Mouse (Mus musculus) spleen, postnatal 4 days (tissue): Measurements from ENCODE around the gene Golga1.
"Not testable (repeated sequence)": the region's sequence is repeated elsewhere in the genome, so short reads cannot be mapped to it uniquely, and the experiment has no call there.

Experiments
- DNase-seq, 2 experiments: peaks; one replicate each; pipeline ENCODE4 v3.0.0; 2022; ENCODE audit warnings: low spot score in 2 of 2

The Golga1 gene

GRCm38 (mm10) chr2:39065400-39065987 lies at the start of gene Golga1:
Gene Golga1, minus strand, starts transcription at chr2:39065541.
- DNase-seq, result peak; percentile 85 to 93

- no peak for DNase-seq
These were observed 48.8 kb upstream of the Golga1 start for GRCm38 (mm10) chr2:39114093-39114492.

GRCm38 (mm10) chr2:39110514-39110913 lies 45.2 kb upstream of the Golga1 start:
- DNase-seq, result no peak

- DNase-seq, result not testable (repeated sequence)
These were observed 44.4 kb upstream of the Golga1 start for GRCm38 (mm10) chr2:39109712-39110111.

GRCm38 (mm10) chr2:39099951-39100350 lies 34.6 kb upstream of the Golga1 start:
- DNase-seq, result not testable (repeated sequence)

DNA sequence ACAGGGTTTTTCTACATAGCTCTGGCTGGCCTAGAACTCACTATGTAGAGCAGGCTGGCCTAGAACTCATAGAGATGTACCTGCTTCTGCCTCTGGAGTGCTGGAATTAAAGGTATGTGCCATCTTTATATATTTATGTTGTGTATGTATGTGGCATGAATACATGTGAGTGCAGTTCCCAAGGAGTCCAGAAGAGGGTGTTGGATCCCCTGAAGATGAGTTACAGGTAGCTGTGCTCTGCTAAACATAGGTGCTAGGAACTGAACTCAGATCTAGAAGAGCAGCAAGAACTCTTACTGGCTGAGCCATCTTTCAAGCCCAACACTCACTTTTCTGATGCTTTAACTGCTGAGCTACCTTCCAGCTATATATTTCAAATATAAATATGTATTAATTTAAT lies 32.7 kb upstream of the Golga1 start:
- peak in 1 of 2 experiments; percentile 16 for DNase-seq

DNA sequence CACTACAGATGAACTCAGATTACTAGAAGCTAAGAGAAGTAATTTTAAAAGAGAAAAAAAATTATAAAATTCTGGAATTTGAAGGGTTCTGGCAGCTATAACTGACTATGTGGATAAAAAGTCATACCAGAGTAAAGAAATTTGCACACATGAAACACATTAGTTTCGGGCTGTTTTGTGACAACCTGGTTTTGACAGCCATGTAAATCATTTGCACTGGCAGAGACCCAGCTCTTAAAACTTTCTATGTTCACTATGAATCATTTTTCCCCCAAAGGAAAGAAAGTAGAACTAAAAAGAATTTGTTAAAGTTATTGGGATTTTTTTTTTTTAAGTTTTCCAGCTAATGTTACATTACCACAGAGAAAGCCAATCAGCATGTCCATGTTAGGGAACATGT lies 26.6 kb upstream of the Golga1 start:
- DNase-seq, result no peak

GRCm38 (mm10) chr2:39082706-39083105 lies 17.4 kb upstream of the Golga1 start:
- no peak for DNase-seq

GRCm38 (mm10) chr2:39070666-39071065 lies 5.3 kb upstream of the Golga1 start:
- DNase-seq, result no peak

- DNase-seq, result no peak
These were observed 3.8 kb upstream of the Golga1 start for GRCm38 (mm10) chr2:39069096-39069495.

DNA sequence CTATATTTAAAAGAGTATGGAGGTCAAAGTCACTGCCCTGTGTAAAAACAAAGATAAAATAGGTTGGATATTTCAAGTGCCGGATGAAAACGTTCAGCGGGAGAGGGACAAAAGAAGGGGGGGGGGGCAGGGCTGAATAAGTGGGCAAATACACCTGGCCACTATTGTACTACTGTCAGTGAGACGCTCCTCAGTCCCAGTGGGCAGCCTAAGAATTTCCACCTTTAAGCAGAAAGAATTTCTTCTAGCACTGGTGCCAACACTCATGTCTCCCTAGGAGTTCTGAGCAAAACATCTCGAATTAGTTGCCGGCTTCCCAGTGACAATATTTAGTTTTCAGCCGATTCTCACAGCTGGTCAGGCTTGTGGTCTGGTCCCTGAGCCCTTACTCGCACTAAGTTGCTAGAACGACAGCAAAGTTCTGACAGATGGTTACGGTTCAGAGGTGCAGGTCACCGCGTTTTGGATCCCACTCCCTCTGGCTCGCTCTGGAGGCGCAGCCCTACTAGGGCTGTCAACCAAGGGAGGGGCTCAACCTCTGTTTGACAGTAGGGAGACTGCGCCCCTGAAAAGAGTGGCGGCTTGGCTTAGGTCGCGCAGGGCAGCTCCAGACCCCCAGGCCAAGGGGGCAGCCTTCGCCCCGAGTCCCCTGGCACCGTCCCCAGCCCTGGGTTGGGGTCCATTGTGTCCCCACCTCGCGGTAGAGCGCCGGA lies 498 bp downstream of the Golga1 start:
- DNase-seq, result no peak

- no peak for DNase-seq
These were observed 16.8 kb downstream of the Golga1 start for GRCm38 (mm10) chr2:39048515-39048914.

GRCm38 (mm10) chr2:39040215-39040614 lies 25.1 kb downstream of the Golga1 start:
- DNase-seq, result no peak

DNA sequence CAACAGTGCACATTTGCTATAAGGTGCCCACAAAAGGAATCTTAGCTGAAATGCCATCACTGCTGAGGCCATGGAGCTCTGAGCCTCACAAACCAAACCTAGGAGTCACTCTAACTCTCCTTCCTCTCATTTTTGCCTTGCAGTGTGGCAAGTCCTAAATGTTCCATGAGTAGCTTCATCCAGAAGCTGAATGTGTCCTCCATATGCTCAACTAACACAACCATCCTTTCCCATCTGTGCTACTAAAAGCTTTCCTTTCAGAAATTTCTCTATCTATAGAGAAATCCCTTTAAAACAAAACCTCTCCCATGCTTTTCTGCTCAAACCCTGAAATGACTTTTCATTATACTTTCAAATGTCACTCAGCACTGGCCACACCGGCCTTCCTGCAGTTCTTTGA lies 33.7 kb downstream of the Golga1 start:
- DNase-seq, result no peak

DNA sequence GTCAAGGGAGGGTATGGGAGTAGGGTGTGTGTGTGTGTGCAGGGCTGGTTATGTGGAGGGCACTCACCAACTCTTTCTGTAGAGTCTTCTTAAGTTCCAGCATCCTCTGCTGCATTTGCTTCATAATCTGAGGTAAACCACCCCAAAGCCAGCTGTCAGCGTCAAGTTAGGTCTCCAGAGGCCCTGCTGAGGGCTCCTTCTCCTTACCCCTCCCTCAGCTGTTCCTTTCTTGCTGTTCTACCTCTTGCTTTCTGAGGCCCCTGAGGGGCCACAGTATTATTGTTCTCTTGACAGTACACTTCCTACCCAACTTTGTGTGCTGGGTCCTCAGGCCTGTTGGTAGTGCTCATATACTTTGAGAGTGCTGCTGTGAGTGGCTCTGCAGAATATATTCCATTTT lies 45.3 kb downstream of the Golga1 start:
- no peak for DNase-seq

DNA sequence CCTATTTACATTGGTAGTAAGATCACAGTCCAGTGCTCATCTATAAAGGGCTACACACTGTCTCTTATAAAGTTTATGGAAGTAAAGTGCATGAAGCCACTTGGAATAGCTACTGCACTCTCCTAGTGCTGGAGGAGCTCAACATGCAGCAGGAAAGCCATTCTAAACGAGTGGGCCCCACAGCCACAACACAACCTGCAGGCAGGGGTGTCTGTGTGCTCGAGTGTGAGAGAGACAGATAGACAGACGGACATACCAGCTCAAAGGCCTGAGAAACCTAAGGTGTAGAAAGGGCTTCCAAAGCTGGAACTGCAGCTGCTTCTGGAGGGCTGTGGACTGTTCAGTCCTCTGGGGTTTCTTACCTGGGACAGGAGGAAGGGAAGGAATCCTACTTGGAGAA lies 48.8 kb downstream of the Golga1 start:
- DNase-seq, result no peak

- DNase-seq, result no peak
These were observed 52.5 kb downstream of the Golga1 start for GRCm38 (mm10) chr2:39012768-39013279.

GRCm38 (mm10) chr2:39011971-39012370 lies 53.4 kb downstream of the Golga1 start:
- no peak for DNase-seq

GRCm38 (mm10) chr2:39011264-39011663 lies 54.1 kb downstream of the Golga1 start:
- no peak for DNase-seq

DNA sequence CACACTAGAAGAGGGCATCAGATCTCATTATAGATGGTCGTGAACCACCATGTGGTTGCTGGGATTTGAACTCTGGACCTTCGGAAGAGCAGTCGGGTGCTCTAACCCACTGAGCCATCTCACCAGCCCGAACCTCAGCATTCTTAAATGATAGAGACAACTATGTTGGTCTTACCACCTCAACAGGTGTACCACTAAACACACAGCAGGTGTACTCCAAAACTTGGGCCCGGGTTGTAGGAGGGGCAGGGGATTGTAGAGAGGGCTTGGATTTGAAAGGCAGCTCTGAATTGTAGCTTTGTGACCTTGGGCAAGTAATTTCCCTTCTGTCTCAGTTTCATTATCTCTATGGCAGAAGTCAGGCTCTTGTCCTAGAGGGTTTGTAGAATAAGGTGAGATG lies 55.2 kb downstream of the Golga1 start:
- not testable (repeated sequence) for DNase-seq

- peak in 1 of 2 experiments; percentile 65 for DNase-seq
These were observed 56.4 kb downstream of the Golga1 start for GRCm38 (mm10) chr2:39008954-39009365.

DNA sequence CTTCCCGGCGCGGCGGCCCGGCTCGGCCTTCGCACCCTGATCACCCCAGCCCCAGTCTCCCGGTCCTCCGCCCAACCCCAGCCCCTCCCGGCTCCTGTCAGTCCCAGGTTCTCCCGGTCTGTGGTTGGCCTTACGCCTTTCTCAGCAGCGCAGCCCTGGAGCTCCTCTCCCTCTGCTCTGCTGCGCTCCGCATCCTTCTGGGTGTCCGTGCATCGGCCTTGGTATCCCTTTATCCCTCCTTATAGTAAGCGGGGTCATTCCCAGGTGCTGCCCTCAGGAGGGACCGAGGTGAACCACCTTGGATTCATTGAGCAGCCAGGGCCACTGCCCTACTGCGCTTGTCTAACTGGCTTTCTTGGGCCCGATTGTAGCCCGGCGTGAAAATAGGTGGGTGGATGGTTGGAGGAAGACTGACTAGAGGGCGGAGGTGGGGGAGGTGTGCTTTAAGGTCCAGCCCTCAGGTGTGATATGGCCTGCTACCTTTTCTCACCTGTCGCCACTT lies 56.9 kb downstream of the Golga1 start:
- DNase-seq, result peak in 1 of 2 experiments; percentile 41

DNA sequence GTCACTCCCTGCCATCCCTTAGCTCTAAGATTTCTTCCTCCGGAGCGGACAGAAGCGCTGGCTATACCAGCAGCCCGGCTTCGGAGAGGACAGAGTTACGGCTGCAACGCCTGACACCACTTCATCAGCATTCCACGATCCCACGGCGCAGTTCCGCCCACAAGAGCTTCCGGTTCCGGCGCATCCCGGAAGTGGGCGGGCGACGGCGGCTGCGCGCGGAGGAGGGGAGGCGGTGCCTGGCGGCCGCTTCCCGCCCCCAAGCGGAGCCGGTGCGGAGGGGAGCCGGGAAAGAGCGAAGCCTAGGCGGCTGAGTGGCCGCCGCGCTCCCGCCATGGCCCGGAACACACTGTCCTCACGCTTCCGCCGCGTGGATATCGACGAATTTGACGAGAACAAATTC lies 57.5 kb downstream of the Golga1 start:
- DNase-seq, result peak; percentile 94 to 96
